Mouse (Mus musculus) sigmoid colon, adult 10 weeks (tissue): Measurements from ENCODE around the gene Tspan33. TPM values are rescaled to one million over a fixed set of nuclear protein-coding genes. Genes with fewer than 3 reads are reported as not detected.

Experiments
- polyA plus RNA-seq: library from polyadenylated mRNA; stranded (reverse); fragments of 350-450 nt; fragmentation: Illumina TruSeq; extraction: RNeasy Lipid Tissue Mini Kit (QIAGEN cat#74804); gene quantifications from one replicate; pipeline ENCODE4 v1.2.3, GENCODE M21; 2014; ENCODE audit warnings: low read depth, low replicate concordance

Gene Tspan33
- polyA plus RNA-seq = 5.7 TPM

DNA sequence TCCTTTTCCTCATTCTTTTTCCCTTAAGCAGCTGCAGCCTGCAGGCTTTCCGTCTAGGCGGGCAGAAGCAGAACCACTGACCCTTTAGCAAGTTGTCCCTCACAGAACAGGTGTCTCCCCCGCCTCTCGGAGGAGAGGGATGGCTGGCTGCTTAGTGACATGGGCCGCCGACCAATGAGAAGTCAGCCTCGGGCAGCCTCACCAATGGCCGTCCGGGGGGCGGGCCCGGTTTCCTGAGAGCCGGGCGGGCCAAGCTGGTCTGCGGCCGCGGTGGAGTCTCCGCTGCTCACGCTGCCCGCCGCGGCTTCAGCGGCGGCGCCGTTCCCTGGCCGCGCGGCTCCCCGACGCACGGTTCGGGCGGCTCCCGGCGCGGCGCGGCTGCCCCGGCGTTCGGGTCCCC, at the start of gene Tspan33:
Tspan33 (plus strand) TSS at position 270 of the 400 bp plus-strand sequence.

DNA sequence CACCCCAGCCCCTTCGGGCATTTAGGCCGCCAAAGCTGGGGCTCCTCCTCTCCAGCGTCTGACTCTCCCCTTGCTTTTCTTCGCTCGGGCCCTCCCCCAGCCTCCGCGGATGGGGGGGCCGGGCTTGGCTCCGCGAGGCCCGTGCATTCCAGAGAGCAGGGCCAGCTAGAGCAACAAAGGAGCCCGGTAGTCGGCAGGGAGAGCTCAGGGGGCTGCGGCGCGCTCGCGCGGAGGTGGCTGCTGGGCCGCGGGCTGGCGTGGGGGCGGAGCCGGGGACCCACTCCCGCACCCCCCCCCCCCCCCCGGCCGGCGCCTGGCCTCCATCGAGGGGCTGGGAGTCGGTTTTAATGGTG, 41.3 kb downstream of the Tspan33 start, which contains the start of gene Smo:
Smo (plus strand) TSS at position 168 of the 353 bp plus-strand sequence.

Other genes starting within 250 kb of the Tspan33 start
- gene Atp6v1f, start 226.5 kb upstream of the Tspan33 start, polyA plus RNA-seq = 21.9 TPM
- gene Atp6v1fnb, start 222.8 kb upstream of the Tspan33 start, polyA plus RNA-seq = not detected
- not detected for gene Kcp, start 186.3 kb upstream of the Tspan33 start, polyA plus RNA-seq
- gene Irf5, start 167.6 kb upstream of the Tspan33 start, polyA plus RNA-seq = 2.1 TPM
- gene Tnpo3, start 84.3 kb upstream of the Tspan33 start, polyA plus RNA-seq = 67.3 TPM
- gene Smo, start 41.3 kb downstream of the Tspan33 start, polyA plus RNA-seq = 5.0 TPM
- gene Ahcyl2, start 73.8 kb downstream of the Tspan33 start, polyA plus RNA-seq = 786 TPM
- 10.9 TPM for gene Strip2, start 222.8 kb downstream of the Tspan33 start, polyA plus RNA-seq